Mouse (Mus musculus): ENCODE measurements around the gene Dcaf17. TPM values are rescaled to one million over a fixed set of nuclear protein-coding genes. Genes with fewer than 3 reads are reported as not detected.

Gene Dcaf17
- polyA plus RNA-seq, 1 experiment from 2014 or later: 41.0 TPM

- no peak overlapping the region for H3K27ac ChIP-seq
- no peak overlapping the region for H3K4me2 ChIP-seq
- H3K27me3 ChIP-seq: no peaks in the 10 kb centered on the region
- no peaks in the 10 kb centered on the region for H3K4me1 ChIP-seq
- ATAC-seq (ENCODE audit: low FRiP score): no peak
- no peak overlapping the region for H3K9ac ChIP-seq
- peaks cover 7% of the 10 kb centered on the region for H3K36me3 ChIP-seq (replicated peaks)
- no peaks in the 10 kb centered on the region for H3K9me3 ChIP-seq
- WGBS: 91% methylated on average over 3 of the region's 3 CpGs
- no peak overlapping the region for H3K4me3 ChIP-seq (replicated peaks)
These were observed 18.2 kb downstream of the Dcaf17 start for GRCm38 (mm10) chr2:71073330-71073729.

DNA sequence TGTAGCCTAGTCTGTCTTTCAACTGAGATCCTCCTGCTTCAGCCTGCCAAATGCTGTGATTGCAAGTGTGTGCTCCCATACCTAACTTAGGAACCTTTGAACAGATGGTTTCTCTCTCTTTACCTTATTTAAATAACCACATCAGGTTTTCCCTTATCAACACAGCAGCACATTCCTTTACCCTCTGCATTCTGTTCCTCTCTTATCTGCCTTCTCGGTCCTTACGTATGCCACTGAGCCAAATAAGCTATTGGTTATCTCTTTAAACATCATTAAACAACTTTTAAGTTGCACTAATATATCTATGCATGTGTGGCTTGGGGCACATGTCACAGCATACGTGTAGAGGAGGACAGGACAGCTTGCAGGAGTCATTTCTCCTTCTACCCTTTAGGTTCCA, 18.7 kb downstream of the Dcaf17 start:
- H3K9me3 ChIP-seq: no peaks in the 10 kb centered on the region
- H3K9ac ChIP-seq: no peak overlapping the region
- H3K4me1 ChIP-seq: no peaks in the 10 kb centered on the region
- H3K36me3 ChIP-seq (replicated peaks): peaks cover 7% of the 10 kb centered on the region
- H3K4me3 ChIP-seq (replicated peaks): no peak overlapping the region
- H3K27me3 ChIP-seq: no peaks in the 10 kb centered on the region
- 92% methylated on average over 3 of the region's 3 CpGs for WGBS
- no peak overlapping the region for H3K4me2 ChIP-seq
- H3K27ac ChIP-seq: no peak overlapping the region
- no peak for ATAC-seq (ENCODE audit: low FRiP score)

GRCm38 (mm10) chr2:71082416-71082815, 27.3 kb downstream of the Dcaf17 start:
- H3K36me3 ChIP-seq (replicated peaks): peaks cover 28% of the 10 kb centered on the region
- H3K27me3 ChIP-seq: no peaks in the 10 kb centered on the region
- no peak overlapping the region for H3K27ac ChIP-seq
- H3K4me2 ChIP-seq: no peak overlapping the region
- WGBS: 88% methylated on average over 7 of the region's 7 CpGs
- H3K9me3 ChIP-seq: no peaks in the 10 kb centered on the region
- no peaks in the 10 kb centered on the region for H3K4me1 ChIP-seq
- H3K9ac ChIP-seq: no peak overlapping the region
- no peak overlapping the region for H3K4me3 ChIP-seq (replicated peaks)
- no peak for ATAC-seq (ENCODE audit: low FRiP score)

DNA sequence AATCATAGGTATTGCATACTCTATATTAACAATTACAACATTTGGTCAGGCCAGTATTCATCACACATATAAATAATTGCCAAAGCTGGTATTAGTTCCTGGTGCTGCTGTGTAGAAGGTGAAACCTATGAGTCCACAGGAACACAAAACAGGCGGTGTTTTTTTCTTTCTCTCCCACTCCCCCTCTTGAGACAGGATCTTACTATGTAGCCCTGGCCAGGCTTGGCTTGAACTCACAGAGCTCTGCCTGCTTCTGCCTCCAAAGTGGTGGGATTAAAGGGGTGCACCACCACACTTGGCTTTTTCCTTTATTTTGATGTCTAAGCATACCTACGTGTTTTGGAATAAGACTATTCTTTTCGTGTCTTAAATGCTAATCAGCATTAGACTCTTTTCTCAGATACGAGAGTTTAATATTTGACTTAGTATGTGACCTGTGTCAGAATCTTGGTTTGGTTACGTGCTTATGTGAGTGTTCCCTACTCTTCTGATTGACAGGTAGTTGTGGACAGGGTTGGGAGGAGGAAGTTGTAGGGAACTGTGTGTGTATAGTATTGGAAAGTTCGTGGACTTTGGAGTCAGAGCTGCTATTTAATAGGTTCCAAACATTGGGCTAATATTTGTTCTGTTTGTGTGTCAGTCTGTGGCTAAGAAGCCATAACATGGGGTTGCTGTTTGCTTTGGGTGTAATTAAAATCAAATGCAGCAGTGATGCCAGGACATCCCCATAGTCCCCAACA, 28.5 kb downstream of the Dcaf17 start:
- ATAC-seq (ENCODE audit: low FRiP score): no peak
- 89% methylated on average over 6 of the region's 6 CpGs for WGBS
- no peaks in the 10 kb centered on the region for H3K9me3 ChIP-seq
- no peak overlapping the region for H3K4me3 ChIP-seq (replicated peaks)
- H3K4me2 ChIP-seq: no peak overlapping the region
- no peak overlapping the region for H3K9ac ChIP-seq
- H3K36me3 ChIP-seq (replicated peaks): peaks cover 38% of the 10 kb centered on the region
- H3K27me3 ChIP-seq: no peaks in the 10 kb centered on the region
- H3K27ac ChIP-seq: no peak overlapping the region
- no peaks in the 10 kb centered on the region for H3K4me1 ChIP-seq

DNA sequence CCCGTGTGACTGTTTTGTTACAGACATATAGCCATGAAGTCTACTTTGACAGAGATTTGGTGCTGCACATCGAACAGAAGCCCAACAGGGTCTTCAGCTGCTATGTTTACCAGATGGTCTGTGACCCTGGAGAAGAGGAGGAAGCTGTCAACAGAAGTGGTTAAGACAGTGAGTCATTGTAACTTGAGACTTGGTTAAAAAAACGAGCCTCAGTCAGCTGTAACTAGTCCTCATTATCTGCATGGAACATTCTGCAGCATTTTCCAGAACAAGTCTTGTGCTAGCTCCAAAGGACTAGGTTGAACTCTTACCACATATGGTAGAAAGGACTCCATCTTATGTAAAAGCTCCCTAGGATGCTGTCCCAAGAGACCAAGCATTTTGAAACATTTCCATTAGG, 34.6 kb downstream of the Dcaf17 start:
- Histone ChIP-seq H3K4me2 (no peak overlapping the region), H3K27ac (no peak overlapping the region), H3K27me3 (no peaks in the 10 kb centered on the region), H3K4me3 (replicated peaks) (no peak overlapping the region), H3K36me3 (replicated peaks) (peaks cover 37% of the 10 kb centered on the region), H3K4me1 (no peaks in the 10 kb centered on the region), H3K9me3 (no peaks in the 10 kb centered on the region), H3K9ac (no peak overlapping the region)
- 78% methylated on average over 3 of the region's 3 CpGs for WGBS
- ATAC-seq (ENCODE audit: low FRiP score): no peak

DNA sequence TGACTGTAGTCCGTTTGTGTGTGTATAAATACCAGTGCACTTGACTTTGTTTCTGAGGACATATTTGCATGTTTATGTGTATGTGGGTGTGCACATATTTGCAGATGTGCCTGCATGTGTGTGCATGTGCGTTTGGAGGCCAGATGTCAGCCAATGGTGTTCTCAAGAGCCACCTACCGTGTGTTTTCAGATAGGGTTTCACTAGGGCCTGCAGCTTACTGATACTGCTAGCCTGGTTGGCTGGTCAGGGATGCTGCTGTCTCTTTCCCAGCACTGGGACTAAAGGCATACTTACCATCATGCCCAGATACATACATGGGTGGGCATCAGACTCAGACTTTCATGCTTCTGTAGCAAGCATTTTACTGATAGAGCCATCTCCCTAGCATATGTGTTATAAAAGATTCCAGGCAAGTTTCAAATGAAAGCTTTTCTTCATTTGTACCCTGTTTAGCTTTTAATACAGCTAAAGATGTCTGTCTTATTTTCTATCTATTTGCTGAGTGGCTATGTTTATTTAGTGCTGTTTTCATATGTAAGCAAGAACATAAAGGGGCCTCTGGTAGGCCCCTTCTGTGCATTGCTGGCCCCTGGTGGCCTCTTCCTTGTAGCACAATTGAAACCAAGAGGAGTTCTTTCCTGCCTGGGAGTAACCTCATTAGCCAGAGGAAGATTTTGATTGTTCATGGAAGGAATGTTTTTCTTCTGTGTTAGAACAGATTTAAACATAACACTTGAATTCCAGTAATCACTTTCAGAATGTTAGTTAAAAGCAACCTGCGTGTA, 35.7 kb downstream of the Dcaf17 start:
- H3K9ac ChIP-seq: no peak overlapping the region
- H3K27me3 ChIP-seq: no peaks in the 10 kb centered on the region
- H3K36me3 ChIP-seq (replicated peaks): peaks cover 37% of the 10 kb centered on the region
- 88% methylated on average over 4 of the region's 4 CpGs for WGBS
- no peak for ATAC-seq (ENCODE audit: low FRiP score)
- no peaks in the 10 kb centered on the region for H3K4me1 ChIP-seq
- H3K9me3 ChIP-seq: no peaks in the 10 kb centered on the region
- no peak overlapping the region for H3K4me2 ChIP-seq
- no peak overlapping the region for H3K4me3 ChIP-seq (replicated peaks)
- no peak overlapping the region for H3K27ac ChIP-seq

DNA sequence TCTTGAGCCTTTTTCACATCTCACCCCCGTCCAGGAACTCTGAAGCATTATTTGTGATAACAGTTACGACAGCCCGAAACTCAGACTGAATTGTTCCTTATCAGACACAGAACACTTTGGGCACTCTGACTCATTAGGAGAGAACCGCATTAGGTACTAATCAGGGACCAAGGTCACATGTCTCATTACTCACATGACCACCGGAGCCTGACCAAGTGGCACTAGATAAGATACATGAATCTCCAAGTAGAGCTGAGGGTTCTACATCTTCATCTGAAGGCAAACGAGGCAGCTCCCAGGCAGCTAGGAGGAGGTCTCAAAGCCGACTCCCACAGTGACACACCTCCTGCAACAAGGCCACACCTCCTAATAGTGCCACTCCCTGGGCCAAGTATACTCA, 41.0 kb downstream of the Dcaf17 start:
- Histone ChIP-seq H3K4me3 (replicated peaks) (no peak overlapping the region), H3K9me3 (no peaks in the 10 kb centered on the region), H3K4me2 (no peak overlapping the region), H3K4me1 (no peaks in the 10 kb centered on the region), H3K9ac (no peak overlapping the region), H3K27ac (no peak overlapping the region), H3K36me3 (replicated peaks) (peaks cover 18% of the 10 kb centered on the region), H3K27me3 (no peaks in the 10 kb centered on the region)
- 85% methylated on average over 7 of the region's 7 CpGs for WGBS
- ATAC-seq (ENCODE audit: low FRiP score): no peak

DNA sequence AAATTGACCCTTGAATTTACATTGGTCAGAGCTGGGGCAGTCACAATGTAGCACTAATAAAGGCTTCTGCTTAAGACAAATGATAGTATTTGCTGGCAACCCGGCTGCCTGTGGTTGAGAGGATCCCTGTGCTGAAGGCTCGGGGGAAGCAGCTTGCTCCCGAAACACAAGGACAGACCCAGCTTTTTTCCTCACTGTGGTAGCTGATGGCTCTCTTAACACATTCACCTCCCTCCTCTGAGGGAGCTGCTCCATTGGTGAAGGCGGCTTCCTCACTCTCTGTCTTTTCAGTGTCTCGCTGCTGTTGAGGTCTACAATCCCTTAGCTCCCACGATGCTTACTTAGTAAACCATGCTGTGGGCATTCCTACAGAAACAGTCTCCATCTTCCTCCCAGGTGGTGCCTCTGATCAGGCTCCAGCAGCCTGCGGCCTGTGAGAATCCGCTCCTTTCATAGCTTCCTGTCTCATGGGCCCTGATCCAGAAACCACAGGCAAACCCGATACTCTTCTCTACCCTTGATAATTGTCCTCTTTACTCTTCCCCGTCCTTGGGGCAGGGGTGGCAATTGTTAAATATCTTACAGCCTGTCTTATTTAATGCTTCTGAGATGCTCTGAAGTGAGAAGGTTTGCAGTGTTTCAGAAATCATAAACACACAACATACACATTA, 47.6 kb downstream of the Dcaf17 start:
- Histone ChIP-seq H3K27me3 (no peaks in the 10 kb centered on the region), H3K4me3 (replicated peaks) (no peak overlapping the region), H3K9me3 (no peaks in the 10 kb centered on the region), H3K27ac (no peak overlapping the region), H3K36me3 (replicated peaks) (peaks cover 11% of the 10 kb centered on the region), H3K9ac (no peak overlapping the region), H3K4me1 (no peaks in the 10 kb centered on the region), H3K4me2 (no peak overlapping the region)
- 87% methylated on average over 10 of the region's 10 CpGs for WGBS
- no peak for ATAC-seq (ENCODE audit: low FRiP score)

- no peak overlapping the region for H3K4me3 ChIP-seq (replicated peaks)
- H3K27me3 ChIP-seq: no peaks in the 10 kb centered on the region
- H3K4me2 ChIP-seq: no peak overlapping the region
- no peaks in the 10 kb centered on the region for H3K9me3 ChIP-seq
- peaks cover 11% of the 10 kb centered on the region for H3K36me3 ChIP-seq (replicated peaks)
- WGBS: 86% methylated on average over 4 of the region's 4 CpGs
- H3K9ac ChIP-seq: no peak overlapping the region
- no peaks in the 10 kb centered on the region for H3K4me1 ChIP-seq
- no peak for ATAC-seq (ENCODE audit: low FRiP score)
- H3K27ac ChIP-seq: no peak overlapping the region
These were observed 48.2 kb downstream of the Dcaf17 start for GRCm38 (mm10) chr2:71103292-71103680.

GRCm38 (mm10) chr2:71104696-71105095, 49.6 kb downstream of the Dcaf17 start:
- no peak overlapping the region for H3K27ac ChIP-seq
- H3K4me1 ChIP-seq: no peaks in the 10 kb centered on the region
- no peaks in the 10 kb centered on the region for H3K27me3 ChIP-seq
- H3K36me3 ChIP-seq (replicated peaks): peaks cover 11% of the 10 kb centered on the region
- no peak overlapping the region for H3K4me2 ChIP-seq
- 73% methylated on average over 3 of the region's 3 CpGs for WGBS
- ATAC-seq (ENCODE audit: low FRiP score): no peak
- no peak overlapping the region for H3K4me3 ChIP-seq (replicated peaks)
- no peaks in the 10 kb centered on the region for H3K9me3 ChIP-seq
- H3K9ac ChIP-seq: no peak overlapping the region

DNA sequence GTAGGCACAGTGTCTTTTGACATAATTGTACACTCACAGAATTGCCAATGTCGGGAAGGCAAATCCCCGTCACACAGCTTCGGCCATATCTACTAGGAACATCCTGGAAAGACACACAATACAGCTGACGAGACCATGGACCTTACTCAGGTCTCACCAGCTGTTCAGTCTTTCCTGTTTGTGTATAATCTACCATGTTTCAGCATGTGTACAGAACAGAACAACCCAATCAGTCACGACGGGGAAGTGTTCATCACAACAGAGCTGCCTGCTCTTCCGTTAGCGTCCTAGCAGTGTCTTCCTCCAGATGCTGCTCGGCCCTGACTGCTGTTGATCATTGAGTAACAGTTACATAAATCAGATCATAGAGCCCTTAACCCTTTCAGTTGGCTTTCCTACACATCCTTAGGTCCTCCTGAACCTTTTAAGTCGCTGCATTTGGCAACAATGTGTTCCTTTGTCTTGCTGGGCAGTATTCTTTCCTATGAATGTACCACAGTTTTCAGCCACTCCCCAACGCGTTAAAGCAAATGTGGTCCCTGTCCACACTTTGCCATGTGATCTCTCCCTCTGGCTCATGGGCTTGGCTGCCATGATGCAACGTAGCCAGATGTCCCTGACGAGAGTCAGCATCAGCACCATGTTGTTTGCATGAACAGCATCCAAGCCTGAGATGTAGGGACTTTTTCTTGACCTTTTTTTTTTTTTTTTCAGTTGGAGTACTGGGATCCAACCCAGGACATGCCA, 50.5 kb downstream of the Dcaf17 start:
- H3K9me3 ChIP-seq: no peaks in the 10 kb centered on the region
- no peaks in the 10 kb centered on the region for H3K27me3 ChIP-seq
- no peak for ATAC-seq (ENCODE audit: low FRiP score)
- H3K9ac ChIP-seq: no peak overlapping the region
- no peak overlapping the region for H3K4me3 ChIP-seq (replicated peaks)
- 88% methylated on average over 14 of the region's 14 CpGs for WGBS
- peaks cover 6% of the 10 kb centered on the region; the same call in 1 of the 2 replicates for H3K36me3 ChIP-seq (replicated peaks)
- H3K4me1 ChIP-seq: no peaks in the 10 kb centered on the region
- H3K4me2 ChIP-seq: no peak overlapping the region
- no peak overlapping the region for H3K27ac ChIP-seq

GRCm38 (mm10) chr2:71107225-71107624, 52.1 kb downstream of the Dcaf17 start:
- H3K27me3 ChIP-seq: no peaks in the 10 kb centered on the region
- WGBS: 71% methylated on average over 2 of the region's 2 CpGs
- H3K4me3 ChIP-seq (replicated peaks): no peak overlapping the region
- no peak overlapping the region for H3K9ac ChIP-seq
- no peak overlapping the region for H3K27ac ChIP-seq
- no peaks in the 10 kb centered on the region for H3K9me3 ChIP-seq
- no peaks in the 10 kb centered on the region for H3K4me1 ChIP-seq
- no peak for ATAC-seq (ENCODE audit: low FRiP score)
- no peak overlapping the region for H3K4me2 ChIP-seq
- no peaks in the 10 kb centered on the region for H3K36me3 ChIP-seq (replicated peaks)
